Mouse (Mus musculus) B cell, adult 62 days (primary cell): ENCODE data around the gene Cd55. TPM values are rescaled to one million over a fixed set of nuclear protein-coding genes. Genes with fewer than 3 reads are reported as not detected.

Source experiments
- total RNA-seq: library from RNA; stranded (reverse); gene quantifications from 4 replicates; pipeline ENCODE4 v1.2.4, GENCODE M21; 2023

The Cd55 gene
- total RNA-seq, result 570 to 583 TPM (median 573 TPM) in 4 replicates

GRCm38 (mm10) chr1:130462084-130462861 lies at the start of gene Cd55:
TSS of gene Cd55 (minus strand) at chr1:130462744.

GRCm38 (mm10) chr1:130422664-130423111 lies 39.9 kb downstream of the Cd55 start, which contains the start of gene Cd55b:
TSS of gene Cd55b (minus strand) at chr1:130423009.

Other genes starting within 250 kb of the Cd55 start
- gene Cd55b, start 39.7 kb downstream of the Cd55 start, total RNA-seq, result 4.7 to 10.4 TPM (median 7.4 TPM) in 4 replicates
- 0.31 TPM in 1 of 4 replicates, not detected in the others for gene Zp3r, start 166.9 kb upstream of the Cd55 start, total RNA-seq
- gene C4bp, start 198.9 kb upstream of the Cd55 start, total RNA-seq, result not detected in 4 replicates